Comparison of ENCODE assay signal across 25 mouse cellular contexts in the genomic region with DNA sequence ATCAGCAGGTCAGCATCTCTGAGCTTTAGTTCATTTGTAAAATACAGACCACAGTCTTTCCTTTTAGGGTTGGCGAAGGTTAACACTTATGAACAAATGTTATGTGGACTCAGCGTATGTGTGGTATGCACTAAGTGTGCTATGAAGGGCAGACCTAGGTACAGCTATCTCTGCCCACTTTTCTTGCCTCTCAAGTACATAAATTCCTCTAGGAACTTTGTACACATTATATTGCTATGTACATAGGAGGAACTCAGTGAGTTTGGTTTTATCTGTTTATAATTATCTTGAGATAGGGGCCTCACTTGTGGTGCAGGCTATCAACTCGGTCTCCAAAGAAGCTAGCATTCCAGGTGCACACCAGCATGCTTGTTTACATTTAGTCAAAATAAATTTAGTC. TPM values are rescaled to one million over a fixed set of nuclear protein-coding genes. Genes with fewer than 3 reads are reported as not detected.
A peak's percentile ranks its signal among the peaks of the same experiment; 100 is the strongest.
DNase-seq lines count a peak whose midpoint lies in the region; ATAC-seq and TF ChIP-seq lines count a peak whose summit lies in the region.
"Had no signal": no experiment of that assay in that cellular context is flagged by ENCODE, and none has a peak within 500 bp of the region (broad histone marks: within the 10 kb centered on the region; RNA-seq: fewer than 3 reads in every experiment).

No protein-coding gene starts in this region.

- no peaks in the 10 kb centered on the region for H3K36me3 ChIP-seq in lung, embryonic 14.5 days (ENCODE audit: insufficient read depth)
- H3K36me3 ChIP-seq in lung, postnatal 0 days (ENCODE audit: insufficient read depth, low read length) = no peaks in the 10 kb centered on the region
- no peaks in the 10 kb centered on the region for H3K36me3 ChIP-seq in intestine, embryonic 16.5 days (ENCODE audit: control insufficient read depth, insufficient read depth, low read length)
- H3K36me3 ChIP-seq: embryonic facial prominence, embryonic 12.5 days; embryonic facial prominence, embryonic 15.5 days; heart, embryonic 15.5 days had no signal

- H3K27me3 ChIP-seq in lung, embryonic 14.5 days (ENCODE audit: insufficient read depth, low read length) = no peaks in the 10 kb centered on the region
- H3K27me3 ChIP-seq in lung, postnatal 0 days (replicated peaks; ENCODE audit: insufficient read depth, low read length) = no peaks in the 10 kb centered on the region
- H3K27me3 ChIP-seq in intestine, embryonic 16.5 days (replicated peaks; ENCODE audit: control insufficient read depth, insufficient read depth, low read length) = no peaks in the 10 kb centered on the region
- H3K27me3 ChIP-seq: embryonic facial prominence, embryonic 12.5 days; embryonic facial prominence, embryonic 15.5 days; heart, embryonic 15.5 days had no signal

- H3K4me2 ChIP-seq in lung, embryonic 14.5 days = no peak overlapping the region
- H3K4me2 ChIP-seq in lung, postnatal 0 days (replicated peaks; ENCODE audit: low read depth, low read length) = no peak overlapping the region
- no peak overlapping the region for H3K4me2 ChIP-seq in intestine, embryonic 16.5 days (ENCODE audit: low read depth, low read length)
- H3K4me2 ChIP-seq: embryonic facial prominence, embryonic 12.5 days; embryonic facial prominence, embryonic 15.5 days; heart, embryonic 11.5 days; heart, embryonic 15.5 days; hindbrain, embryonic 14.5 days had no signal

- no peak for ATAC-seq in lung, embryonic 14.5 days (ENCODE audit: insufficient read depth)
- peak; percentile 43; the same call in 1 of the 2 replicates for ATAC-seq in lung, postnatal 0 days
- ATAC-seq in intestine, embryonic 16.5 days = peak; percentile 47
- ATAC-seq: CD4-positive, CD25-positive, alpha-beta regulatory T cell, adult 4 months; forebrain, embryonic 14.5 days; forebrain, postnatal 0 days had no signal

- no peak overlapping the region for H3K4me3 ChIP-seq in lung, embryonic 14.5 days (ENCODE audit: low read depth, low read length)
- no peak overlapping the region for H3K4me3 ChIP-seq in lung, postnatal 0 days (ENCODE audit: low read depth, low read length)
- no peak overlapping the region for H3K4me3 ChIP-seq in intestine, embryonic 16.5 days (ENCODE audit: low read length)
- H3K4me3 ChIP-seq: embryonic facial prominence, embryonic 12.5 days; embryonic facial prominence, embryonic 15.5 days; gastrocnemius, adult 2 months; heart, embryonic 15.5 days had no signal

- TF ChIP-seq EP300 in lung, postnatal 0 days (IDR thresholded peaks at IDR 0.05) = peak; percentile 90

- no peaks in the 10 kb centered on the region for H3K9me3 ChIP-seq in lung, embryonic 14.5 days (ENCODE audit: low read depth, low read length)
- no peaks in the 10 kb centered on the region for H3K9me3 ChIP-seq in lung, postnatal 0 days (ENCODE audit: low read length)
- H3K9me3 ChIP-seq in intestine, embryonic 16.5 days (ENCODE audit: control insufficient read depth, low read length) = no peaks in the 10 kb centered on the region
- H3K9me3 ChIP-seq: embryonic facial prominence, embryonic 12.5 days; embryonic facial prominence, embryonic 15.5 days; heart, embryonic 15.5 days had no signal

- TF ChIP-seq CTCF in lung, embryonic 14.5 days (IDR thresholded peaks at IDR 0.05; ENCODE audit: low read depth) = no peak
- TF ChIP-seq CTCF in lung, postnatal 0 days (IDR thresholded peaks at IDR 0.05) = no peak

- DNase-seq in lung, embryonic 14.5 days = no peak
- no peak for DNase-seq in lung, postnatal 10 days
- peak; percentile 25 for DNase-seq in lung, postnatal 0 days (ENCODE audit: low spot score)
- no peak for DNase-seq in lung, postnatal 14 days
- no peak for DNase-seq in urinary bladder, adult 2 months (ENCODE audit: low spot score)
- DNase-seq: adrenal gland, adult 2 months; adrenal gland, postnatal 14 days; cerebellum, adult 11 months; cerebellum, adult 2 months; cerebellum, adult 9-11 months; cerebellum, postnatal 25 days; forebrain, postnatal 0 days; gastrocnemius, adult 2 months; gastrocnemius, postnatal 14 days; heart, adult 11 months; heart, postnatal 14 days; heart, postnatal 4 days had no signal

- H3K4me1 ChIP-seq in lung, embryonic 14.5 days (ENCODE audit: insufficient read depth) = peaks cover 18% of the 10 kb centered on the region
- no peaks in the 10 kb centered on the region; the same call in none of the 2 replicates for H3K4me1 ChIP-seq in lung, postnatal 0 days (ENCODE audit: insufficient read depth, low read depth, low read length)
- peaks cover 26% of the 10 kb centered on the region for H3K4me1 ChIP-seq in intestine, embryonic 16.5 days (ENCODE audit: control insufficient read depth, insufficient read depth, low read length)

- WGBS in lung, embryonic 14.5 days = 65% methylated on average over 3 of the region's 3 CpGs
- 60% methylated on average over 3 of the region's 3 CpGs for WGBS in lung, postnatal 0 days
- 63% methylated on average over 3 of the region's 3 CpGs for WGBS in intestine, embryonic 16.5 days

- H3K9ac ChIP-seq in lung, embryonic 14.5 days = no peak overlapping the region
- no peak overlapping the region for H3K9ac ChIP-seq in lung, postnatal 0 days (replicated peaks; ENCODE audit: low read depth)
- H3K9ac ChIP-seq in intestine, embryonic 16.5 days (ENCODE audit: low read depth, low read length) = no peak overlapping the region
- H3K9ac ChIP-seq: embryonic facial prominence, embryonic 12.5 days; embryonic facial prominence, embryonic 15.5 days; forebrain, postnatal 0 days; heart, embryonic 15.5 days; hindbrain, embryonic 14.5 days had no signal

- peak overlapping the region; percentile 92 for H3K27ac ChIP-seq in lung, embryonic 14.5 days (ENCODE audit: low read depth)
- H3K27ac ChIP-seq in lung, postnatal 0 days (ENCODE audit: low read length) = peak overlapping the region; percentile 69; the same call in 1 of the 2 replicates
- H3K27ac ChIP-seq in intestine, embryonic 16.5 days (ENCODE audit: low read length) = peak overlapping the region; percentile 42
- H3K27ac ChIP-seq: embryonic facial prominence, embryonic 12.5 days; embryonic facial prominence, embryonic 15.5 days; hindbrain, embryonic 14.5 days had no signal

RNA-seq across cellular contexts. Expression of gene Trp53bp2, which starts 9.1 kb away (rescaled TPM):
- 29.0 and 29.1 TPM in 2 replicates for polyA plus RNA-seq in lung, embryonic 14.5 days (2014; fragmentation: Nextera tagmentation; extraction: Ambion mirVana)
- polyA plus RNA-seq in lung, postnatal 0 days (2015; fragmentation: Nextera tagmentation; extraction: Ambion mirVana) = 27.0 and 30.1 TPM in 2 replicates
- 16.3 and 18.4 TPM in 2 replicates for polyA plus RNA-seq in intestine, embryonic 16.5 days (2015; fragmentation: Nextera tagmentation; extraction: Ambion mirVana)
- 8.4 and 12.0 TPM in 2 replicates for polyA plus RNA-seq in urinary bladder, adult 2 months (2012; rRNA removed)

RNA-seq across cellular contexts. Expression of gene Fbxo28, which starts 58.5 kb away (rescaled TPM):
- 23.1 and 27.2 TPM in 2 replicates for polyA plus RNA-seq in lung, embryonic 14.5 days (2014; fragmentation: Nextera tagmentation; extraction: Ambion mirVana)
- polyA plus RNA-seq in lung, postnatal 0 days (2015; fragmentation: Nextera tagmentation; extraction: Ambion mirVana) = 9.8 and 12.5 TPM in 2 replicates
- 11.5 and 12.1 TPM in 2 replicates for polyA plus RNA-seq in intestine, embryonic 16.5 days (2015; fragmentation: Nextera tagmentation; extraction: Ambion mirVana)
- 13.9 and 15.9 TPM in 2 replicates for polyA plus RNA-seq in urinary bladder, adult 2 months (2012; rRNA removed)

Comparison
In these comparisons a context has a peak if more than half of its experiments do, and no peak if none do; other contexts are left out.
1. H3K27ac ChIP-seq: peak in every context shown above with its lines; median percentile 92 in lung, embryonic 14.5 days; 69 in lung, postnatal 0 days; 42 in intestine, embryonic 16.5 days.